Comparison of ENCODE assay signal across 8 mouse cellular contexts in genomic region chrX:101639741-101640166, GRCm38 (mm10). TPM values are rescaled to one million over a fixed set of nuclear protein-coding genes. Genes with fewer than 3 reads are reported as not detected.
DNase-seq lines count a peak whose midpoint lies in the region; ATAC-seq lines count a peak whose summit lies in the region.

TSS of gene Ogt (plus strand) at chrX:101640060.

- H3K9me3 ChIP-seq in intestine, embryonic 14.5 days (ENCODE audit: control insufficient read depth, low read length), result no peaks in the 10 kb centered on the region

- 0 out of 2 replicates have a peak, but pooled peaks cover 11% of the 10 kb centered on the region for H3K27me3 ChIP-seq in intestine, embryonic 14.5 days (replicated peaks; ENCODE audit: control insufficient read depth, insufficient read depth, low read length)

- H3K27ac ChIP-seq in intestine, embryonic 14.5 days (ENCODE audit: low read depth), result peak within 1 kb of the TSS; percentile 80

- ATAC-seq in intestine, embryonic 14.5 days (replicated peaks; ENCODE audit: low FRiP score, low TSS enrichment, low read depth), result peak; percentile 91

- 9% methylated on average over 23 of the region's 24 CpGs for WGBS in intestine, embryonic 14.5 days

- intact Hi-C loops in left cerebral cortex, postnatal 14 days (cut with DNase I), result no loop called here

- peak within 1 kb of the TSS; percentile 84 for H3K9ac ChIP-seq in intestine, embryonic 14.5 days (ENCODE audit: low read length)

- H3K4me3 ChIP-seq in intestine, embryonic 14.5 days (ENCODE audit: low read depth, low read length), result peak within 1 kb of the TSS; percentile 69

- H3K36me3 ChIP-seq in intestine, embryonic 14.5 days (ENCODE audit: control insufficient read depth, insufficient read depth, low read length), result no peaks in the 10 kb centered on the region

- peak within 1 kb of the TSS; percentile 68 for H3K4me2 ChIP-seq in intestine, embryonic 14.5 days (ENCODE audit: low read length)

- 0 out of 2 replicates have a peak, but pooled peaks cover 4% of the 10 kb centered on the region for H3K4me1 ChIP-seq in intestine, embryonic 14.5 days (replicated peaks; ENCODE audit: control insufficient read depth, insufficient read depth, low read length)

- peak; percentile 70 to 78 for DNase-seq in adrenal gland, adult 18-20 months (ENCODE audit: low spot score in 2 of 2)
- peak; percentile 94 for DNase-seq in embryo, embryonic 11 days
- DNase-seq in gastrocnemius, postnatal 25 days, result peak; percentile 88
- peak; percentile 91 for DNase-seq in intestine, embryonic 14.5 days (ENCODE audit: low spot score)
- DNase-seq in left cerebral cortex, postnatal 14 days (ENCODE audit: low spot score in 2 of 2), result peak; percentile 91 to 93
- peak; percentile 94 for DNase-seq in mesoderm, embryonic 11.5 days (ENCODE audit: low read depth, low spot score)
- peak; percentile 81 to 88 for DNase-seq in right cerebral cortex, postnatal 36 days (ENCODE audit: low spot score in 2 of 2)
- peak; percentile 86 for DNase-seq in yolk sac, embryonic 10.5 days (ENCODE audit: low spot score)

RNA-seq across cellular contexts. Expression of gene Ogt, which starts in this region (rescaled TPM):
- total RNA-seq in adrenal gland, adult 18-20 months (2021), result 100 to 1,000 TPM; 113 to 171 TPM
- 10 to 100 TPM; 56.9 to 62.1 TPM for total RNA-seq in gastrocnemius, postnatal 25 days (2021)
- 181 and 194 TPM in 2 replicates for polyA plus RNA-seq in intestine, embryonic 14.5 days (2014; fragmentation: Nextera tagmentation; extraction: Ambion mirVana)
- 100 to 1,000 TPM; 183 to 190 TPM for total RNA-seq in left cerebral cortex, postnatal 14 days (2021)

Comparison
In these comparisons a context has a peak if more than half of its experiments do, and no peak if none do; other contexts are left out.
1. Peak in every context shown above with its lines: DNase-seq, ATAC-seq, H3K4me3 ChIP-seq and H3K27ac ChIP-seq.